Mouse (Mus musculus): Measurements from ENCODE around the gene Krt7.

DNA sequence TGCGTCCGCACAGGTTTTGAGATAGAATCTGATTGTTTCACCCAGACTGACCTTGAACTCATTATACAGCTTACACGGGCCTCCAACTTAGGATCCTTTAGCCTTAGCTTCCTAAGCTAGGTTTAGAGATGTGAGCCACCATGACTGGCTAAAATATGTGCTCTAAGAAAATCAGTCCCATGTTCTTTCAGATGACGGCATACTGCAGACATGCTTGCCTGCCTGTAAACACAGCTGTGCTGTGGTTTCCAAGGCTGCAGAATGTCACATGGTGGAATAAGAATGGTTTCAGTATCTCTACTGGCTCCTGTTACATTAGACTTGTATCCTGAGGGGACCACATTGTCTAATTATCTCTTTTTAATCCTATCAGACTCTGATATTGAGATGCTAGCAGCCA lies 8.1 kb downstream of the Krt7 start:
- TF ChIP-seq CTCF (IDR thresholded peaks at IDR 0.05; ENCODE audit: borderline replicate concordance, insufficient read depth, low read depth, low read length) (no peak), POLR2A (IDR thresholded peaks at IDR 0.05; ENCODE audit: borderline replicate concordance, insufficient read depth, low read length) (no peak)
